Mouse (Mus musculus): ENCODE results near the gene Chrnd. TPM values are rescaled to one million over a fixed set of nuclear protein-coding genes. Genes with fewer than 3 reads are reported as not detected.

Chrnd gene
- polyA plus RNA-seq, 1 experiment from 2014 or later, result 0.17 TPM

GRCm38 (mm10) chr1:87153776-87154500, 36.5 kb upstream of the Chrnd start:
- Histone ChIP-seq H3K36me3 (ENCODE audit: insufficient read depth, low read length) (no peaks in the 10 kb centered on the region), H3K9me3 (replicated peaks; ENCODE audit: low read length) (no peaks in the 10 kb centered on the region), H3K4me3 (replicated peaks; ENCODE audit: low read depth, low read length) (peak overlapping the region; percentile 32), H3K9ac (ENCODE audit: low read depth, low read length) (no peak overlapping the region), H3K27me3 (ENCODE audit: insufficient read depth, low read length) (peaks cover 72% of the 10 kb centered on the region), H3K27ac (no peak overlapping the region), H3K4me2 (ENCODE audit: low read length) (peak overlapping the region; percentile 55), H3K4me1 (replicated peaks; ENCODE audit: insufficient read depth, low read length) (no peaks in the 10 kb centered on the region; the same call in 1 of the 2 replicates)
- no peak for TF ChIP-seq CTCF (IDR thresholded peaks at IDR 0.05; ENCODE audit: low read depth)
- 1% methylated on average over 71 of the region's 72 CpGs for WGBS
- no peak for DNase-seq (ENCODE audit: low spot score)
- no peak for ATAC-seq (replicated peaks; ENCODE audit: low FRiP score, low read depth)

- Histone ChIP-seq H3K4me3 (replicated peaks; ENCODE audit: low read depth, low read length) (peak overlapping the region; percentile 32), H3K27me3 (ENCODE audit: insufficient read depth, low read length) (peaks cover 72% of the 10 kb centered on the region), H3K27ac (no peak overlapping the region), H3K9ac (ENCODE audit: low read depth, low read length) (no peak overlapping the region), H3K9me3 (replicated peaks; ENCODE audit: low read length) (no peaks in the 10 kb centered on the region), H3K4me1 (replicated peaks; ENCODE audit: insufficient read depth, low read length) (no peaks in the 10 kb centered on the region; the same call in 1 of the 2 replicates), H3K4me2 (ENCODE audit: low read length) (peak overlapping the region; percentile 55), H3K36me3 (ENCODE audit: insufficient read depth, low read length) (no peaks in the 10 kb centered on the region)
- TF ChIP-seq CTCF (IDR thresholded peaks at IDR 0.05; ENCODE audit: low read depth), result no peak
- WGBS, result 1% methylated on average over 58 of the region's 58 CpGs
- DNase-seq (ENCODE audit: low spot score) (no peak), ATAC-seq (replicated peaks; ENCODE audit: low FRiP score, low read depth) (no peak)
Observed at GRCm38 (mm10) chr1:87154501-87155120, 35.8 kb upstream of the Chrnd start.

GRCm38 (mm10) chr1:87155531-87156198, 34.7 kb upstream of the Chrnd start:
- WGBS, result under 1% methylated on average over 50 of the region's 56 CpGs
- Histone ChIP-seq H3K4me3 (replicated peaks; ENCODE audit: low read depth, low read length) (peak overlapping the region; percentile 31), H3K27ac (no peak overlapping the region), H3K36me3 (ENCODE audit: insufficient read depth, low read length) (no peaks in the 10 kb centered on the region), H3K4me2 (ENCODE audit: low read length) (peak overlapping the region; percentile 61), H3K4me1 (replicated peaks; ENCODE audit: insufficient read depth, low read length) (no peaks in the 10 kb centered on the region; the same call in 1 of the 2 replicates), H3K9me3 (replicated peaks; ENCODE audit: low read length) (no peaks in the 10 kb centered on the region), H3K27me3 (ENCODE audit: insufficient read depth, low read length) (peaks cover 72% of the 10 kb centered on the region), H3K9ac (ENCODE audit: low read depth, low read length) (no peak overlapping the region)
- DNase-seq (ENCODE audit: low spot score) (no peak), ATAC-seq (replicated peaks; ENCODE audit: low FRiP score, low read depth) (no peak)
- TF ChIP-seq CTCF (IDR thresholded peaks at IDR 0.05; ENCODE audit: low read depth), result no peak

- Histone ChIP-seq H3K4me1 (replicated peaks; ENCODE audit: insufficient read depth, low read length) (no peaks in the 10 kb centered on the region; the same call in 1 of the 2 replicates), H3K9me3 (replicated peaks; ENCODE audit: low read length) (no peaks in the 10 kb centered on the region), H3K27ac (no peak within 1 kb of the TSS), H3K27me3 (ENCODE audit: insufficient read depth, low read length) (peaks cover 72% of the 10 kb centered on the region), H3K9ac (ENCODE audit: low read depth, low read length) (no peak within 1 kb of the TSS), H3K4me2 (ENCODE audit: low read length) (peak within 1 kb of the TSS; percentile 61), H3K36me3 (ENCODE audit: insufficient read depth, low read length) (no peaks in the 10 kb centered on the region), H3K4me3 (replicated peaks; ENCODE audit: low read depth, low read length) (peak within 1 kb of the TSS; percentile 31)
- DNase-seq (ENCODE audit: low spot score) (no peak), ATAC-seq (replicated peaks; ENCODE audit: low FRiP score, low read depth) (no peak)
- TF ChIP-seq CTCF (IDR thresholded peaks at IDR 0.05; ENCODE audit: low read depth), result no peak
- WGBS, result 5% methylated on average over 11 of the region's 12 CpGs
Observed at GRCm38 (mm10) chr1:87156199-87156587, 34.2 kb upstream of the Chrnd start, which contains the start of gene Ecel1. Gene Ecel1 (minus strand): TSS chr1:87156521.

GRCm38 (mm10) chr1:87159396-87159795, 31.0 kb upstream of the Chrnd start:
- no peaks in the 10 kb centered on the region for H3K36me3 ChIP-seq (ENCODE audit: insufficient read depth, low read length)
- ATAC-seq (replicated peaks; ENCODE audit: low FRiP score, low read depth), result no peak
- H3K4me1 ChIP-seq (replicated peaks; ENCODE audit: insufficient read depth, low read length), result no peaks in the 10 kb centered on the region; the same call in 1 of the 2 replicates
- H3K9ac ChIP-seq (ENCODE audit: low read depth, low read length), result no peak overlapping the region
- H3K9me3 ChIP-seq (replicated peaks; ENCODE audit: low read length), result no peaks in the 10 kb centered on the region
- H3K4me2 ChIP-seq (ENCODE audit: low read length), result no peak overlapping the region
- no peak for DNase-seq (ENCODE audit: low spot score)
- TF ChIP-seq CTCF (IDR thresholded peaks at IDR 0.05; ENCODE audit: low read depth), result no peak
- no peak overlapping the region for H3K27ac ChIP-seq
- no peak overlapping the region for H3K4me3 ChIP-seq (replicated peaks; ENCODE audit: low read depth, low read length)
- H3K27me3 ChIP-seq (ENCODE audit: insufficient read depth, low read length), result peaks cover 43% of the 10 kb centered on the region
- WGBS, result 83% methylated on average over 3 of the region's 3 CpGs

- Histone ChIP-seq H3K4me2 (ENCODE audit: low read length) (no peak overlapping the region), H3K9ac (ENCODE audit: low read depth, low read length) (no peak overlapping the region), H3K27me3 (ENCODE audit: insufficient read depth, low read length) (0 out of 2 replicates have a peak, but pooled peaks cover 3% of the 10 kb centered on the region), H3K36me3 (ENCODE audit: insufficient read depth, low read length) (no peaks in the 10 kb centered on the region), H3K9me3 (replicated peaks; ENCODE audit: low read length) (no peaks in the 10 kb centered on the region), H3K27ac (no peak overlapping the region), H3K4me3 (replicated peaks; ENCODE audit: low read depth, low read length) (no peak overlapping the region), H3K4me1 (replicated peaks; ENCODE audit: insufficient read depth, low read length) (no peaks in the 10 kb centered on the region)
- DNase-seq (ENCODE audit: low spot score) (no peak), ATAC-seq (replicated peaks; ENCODE audit: low FRiP score, low read depth) (peak; percentile 33; the same call in 1 of the 2 replicates)
- no peak for TF ChIP-seq CTCF (IDR thresholded peaks at IDR 0.05; ENCODE audit: low read depth)
- 17% methylated on average over 11 of the region's 11 CpGs for WGBS
Observed at GRCm38 (mm10) chr1:87164164-87164795, 26.1 kb upstream of the Chrnd start.

Measured in kidney, postnatal 0 days (tissue).